Mouse (Mus musculus) thymus, postnatal 4 days (tissue): ENCODE measurements around the gene Rere.

Source experiments
- DNase-seq: peaks from one replicate; pipeline ENCODE4 v3.0.0; 2021

Rere gene

GRCm38 (mm10) chr4:150351419-150352075, 70.1 kb downstream of the Rere start:
- DNase-seq, result no peak

- DNase-seq, result no peak
These were observed 71.3 kb downstream of the Rere start for GRCm38 (mm10) chr4:150352736-150353135.

GRCm38 (mm10) chr4:150353376-150353900, 72.0 kb downstream of the Rere start:
- no peak for DNase-seq

GRCm38 (mm10) chr4:150355801-150356200, 74.4 kb downstream of the Rere start:
- no peak for DNase-seq

GRCm38 (mm10) chr4:150361986-150362691, 80.7 kb downstream of the Rere start:
- no peak for DNase-seq

- no peak for DNase-seq
These were observed 81.4 kb downstream of the Rere start for GRCm38 (mm10) chr4:150362858-150363257.

- no peak for DNase-seq
These were observed 83.3 kb downstream of the Rere start for GRCm38 (mm10) chr4:150364786-150365185.

- peak; percentile 51 for DNase-seq
These were observed 85.2 kb downstream of the Rere start for GRCm38 (mm10) chr4:150366510-150367208.

- peak; percentile 86 for DNase-seq
These were observed 90.3 kb downstream of the Rere start for GRCm38 (mm10) chr4:150371580-150372380.

- DNase-seq, result peak; percentile 26
These were observed 91.2 kb downstream of the Rere start for GRCm38 (mm10) chr4:150372631-150373041.

GRCm38 (mm10) chr4:150373111-150374109, 92.0 kb downstream of the Rere start:
- peak; percentile 41 for DNase-seq

- DNase-seq, result no peak
These were observed 93.4 kb downstream of the Rere start for GRCm38 (mm10) chr4:150374651-150375447.

- no peak for DNase-seq
These were observed 94.0 kb downstream of the Rere start for GRCm38 (mm10) chr4:150375448-150375935.

- DNase-seq, result peak; percentile 45
These were observed 97.9 kb downstream of the Rere start for GRCm38 (mm10) chr4:150379313-150379712.

GRCm38 (mm10) chr4:150379772-150380171, 98.3 kb downstream of the Rere start:
- DNase-seq, result no peak

GRCm38 (mm10) chr4:150380273-150380672, 98.8 kb downstream of the Rere start:
- peak; percentile 39 for DNase-seq

- DNase-seq, result peak; percentile 38
These were observed 101.1 kb downstream of the Rere start for GRCm38 (mm10) chr4:150382504-150382903.

GRCm38 (mm10) chr4:150384405-150384804, 103.0 kb downstream of the Rere start:
- no peak for DNase-seq

GRCm38 (mm10) chr4:150384899-150385298, 103.5 kb downstream of the Rere start:
- no peak for DNase-seq

GRCm38 (mm10) chr4:150388518-150388917, 107.1 kb downstream of the Rere start:
- DNase-seq, result no peak
